Mouse (Mus musculus): ENCODE data around the gene Rgcc. TPM values are rescaled to one million over a fixed set of nuclear protein-coding genes. Genes with fewer than 3 reads are reported as not detected.
A peak's percentile ranks its signal among the peaks of the same experiment; 100 is the strongest.

Gene Rgcc
- total and polyA plus RNA-seq, 2 experiments from 2014 or later: 33.3 to 33.9 TPM

GRCm38 (mm10) chr14:79300641-79301350 is 649 bp downstream of the Rgcc start:
- Histone ChIP-seq H3K4me3 (ENCODE audit: low read depth, low read length) (peak overlapping the region; percentile 59), H3K4me2 (ENCODE audit: low read depth) (peak overlapping the region; percentile 100), H3K4me1 (ENCODE audit: insufficient read depth) (no peaks in the 10 kb centered on the region), H3K27me3 (ENCODE audit: insufficient read depth, low read length) (no peaks in the 10 kb centered on the region), H3K36me3 (ENCODE audit: insufficient read depth) (no peaks in the 10 kb centered on the region), H3K9me3 (ENCODE audit: low read length) (no peaks in the 10 kb centered on the region), H3K27ac (ENCODE audit: low read depth, low read length) (no peak overlapping the region), H3K9ac (peak overlapping the region; percentile 52)
- peak; percentile 66 for DNase-seq
- no peak for TF ChIP-seq CTCF (IDR thresholded peaks at IDR 0.05; ENCODE audit: low read depth)
- WGBS: 2% methylated on average over 52 of the region's 52 CpGs
- peak; percentile 58 for ATAC-seq

DNA sequence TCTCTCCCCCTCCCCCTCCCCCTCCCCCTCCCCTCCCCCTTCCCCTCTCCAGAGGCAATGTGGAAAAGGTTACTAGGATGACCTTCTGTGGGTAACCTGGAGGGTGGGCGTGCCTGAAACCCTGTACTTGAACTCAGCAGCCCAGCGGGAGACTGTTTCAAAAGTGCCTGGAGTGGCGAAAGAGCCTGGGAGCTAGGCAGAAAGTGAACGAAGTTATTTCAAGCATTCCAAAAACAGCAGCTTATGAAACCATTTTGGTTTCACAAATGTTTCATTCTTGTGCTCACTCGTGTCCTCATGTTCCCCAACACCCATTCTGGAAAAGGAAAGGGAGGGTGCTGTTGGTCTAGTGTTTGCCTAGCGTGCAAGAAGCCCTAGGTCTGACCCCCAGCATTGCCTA is 1.6 kb downstream of the Rgcc start:
- DNase-seq (no peak), ATAC-seq (no peak)
- Histone ChIP-seq H3K9me3 (ENCODE audit: low read length) (no peaks in the 10 kb centered on the region), H3K4me2 (ENCODE audit: low read depth) (peak overlapping the region; percentile 100), H3K4me3 (ENCODE audit: low read depth, low read length) (peak overlapping the region; percentile 59), H3K9ac (no peak overlapping the region), H3K4me1 (ENCODE audit: insufficient read depth) (no peaks in the 10 kb centered on the region), H3K27ac (ENCODE audit: low read depth, low read length) (no peak overlapping the region), H3K36me3 (ENCODE audit: insufficient read depth) (no peaks in the 10 kb centered on the region), H3K27me3 (ENCODE audit: insufficient read depth, low read length) (no peaks in the 10 kb centered on the region)
- TF ChIP-seq CTCF (IDR thresholded peaks at IDR 0.05; ENCODE audit: low read depth): no peak
- 9% methylated on average over 6 of the region's 6 CpGs for WGBS

DNA sequence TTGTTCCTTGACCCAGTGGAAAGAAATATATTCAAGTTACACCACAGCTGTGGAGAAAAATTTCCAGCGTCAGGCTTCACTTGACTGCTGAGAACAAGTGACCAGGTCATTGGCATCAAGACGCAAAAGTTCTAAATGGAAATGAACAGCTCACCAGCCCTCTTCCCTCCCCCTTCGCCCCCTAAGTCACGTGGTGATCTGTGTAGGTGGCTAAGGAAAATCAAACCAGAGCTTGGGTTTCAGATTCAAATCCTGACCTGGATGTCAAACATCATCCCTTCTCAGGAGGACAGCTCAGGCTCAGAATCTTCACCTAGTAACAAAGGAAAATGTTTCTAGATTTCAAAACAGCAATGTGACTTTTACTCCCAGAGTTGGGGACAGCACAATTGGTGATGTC is 2.2 kb downstream of the Rgcc start:
- H3K4me3 ChIP-seq (ENCODE audit: low read depth, low read length): no peak overlapping the region
- no peak overlapping the region for H3K27ac ChIP-seq (ENCODE audit: low read depth, low read length)
- DNase-seq (no peak), ATAC-seq (no peak)
- 44% methylated on average over 4 of the region's 4 CpGs for WGBS
- H3K4me2 ChIP-seq (ENCODE audit: low read depth): peak overlapping the region; percentile 0
- no peak overlapping the region for H3K9ac ChIP-seq
- no peak for TF ChIP-seq CTCF (IDR thresholded peaks at IDR 0.05; ENCODE audit: low read depth)
- H3K4me1 ChIP-seq (ENCODE audit: insufficient read depth): no peaks in the 10 kb centered on the region
- no peaks in the 10 kb centered on the region for H3K9me3 ChIP-seq (ENCODE audit: low read length)
- H3K36me3 ChIP-seq (ENCODE audit: insufficient read depth): no peaks in the 10 kb centered on the region
- H3K27me3 ChIP-seq (ENCODE audit: insufficient read depth, low read length): no peaks in the 10 kb centered on the region

DNA sequence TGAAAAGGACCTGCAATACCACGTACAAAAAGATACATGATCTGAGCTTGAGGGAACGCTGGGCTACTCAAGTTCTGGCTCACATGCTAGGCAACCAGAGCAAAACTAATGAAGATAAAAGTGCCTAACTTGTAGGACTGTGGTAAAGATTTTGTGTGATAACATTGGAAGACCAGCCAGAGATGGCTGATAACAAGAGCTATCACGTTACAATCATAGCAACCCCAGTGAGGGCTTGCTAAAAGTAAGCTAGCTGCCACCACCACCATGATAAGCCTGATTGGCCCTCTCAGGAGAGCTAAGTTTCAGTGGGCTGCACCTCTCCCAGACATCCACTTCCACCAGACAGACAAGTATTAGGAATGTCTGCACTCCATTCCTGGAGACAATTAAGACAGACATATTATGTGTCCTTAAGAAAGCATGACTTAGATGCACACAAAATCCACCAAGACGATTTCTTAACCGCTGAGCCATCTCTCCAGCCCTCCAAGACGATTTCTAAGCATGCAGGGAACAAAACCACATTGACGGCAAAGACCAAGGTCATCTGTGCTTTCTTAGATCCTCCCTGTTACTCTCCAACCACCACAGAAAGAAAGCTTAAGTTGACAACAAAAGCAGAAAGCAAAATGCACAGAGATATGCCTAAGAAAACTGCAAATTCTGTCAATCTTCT is 3.0 kb downstream of the Rgcc start:
- H3K9ac ChIP-seq: no peak overlapping the region

DNA sequence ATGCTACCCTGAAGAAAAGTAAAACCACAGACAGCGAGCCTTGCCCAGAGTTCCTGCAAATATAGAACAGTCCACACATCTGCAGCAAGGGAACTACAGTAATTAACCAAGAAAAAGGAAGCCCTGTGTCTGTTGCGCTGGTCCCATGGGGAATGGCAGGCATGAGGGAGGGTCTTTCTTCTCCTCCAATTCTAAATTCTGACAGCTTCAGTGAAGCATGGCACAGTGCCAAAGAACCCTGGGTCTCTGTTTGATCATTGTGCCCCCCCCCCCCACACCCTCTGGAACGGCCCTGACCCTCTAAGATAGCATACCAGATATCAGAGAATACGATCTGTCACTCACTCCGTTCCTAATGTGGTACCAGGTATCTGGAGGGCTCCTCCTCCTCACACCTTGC is 4.6 kb downstream of the Rgcc start:
- WGBS: 14% methylated on average over 5 of the region's 5 CpGs
- no peaks in the 10 kb centered on the region for H3K36me3 ChIP-seq (ENCODE audit: insufficient read depth)
- no peak for ATAC-seq
- H3K4me1 ChIP-seq (ENCODE audit: insufficient read depth): no peaks in the 10 kb centered on the region
- H3K4me2 ChIP-seq (ENCODE audit: low read depth): peak overlapping the region; percentile 10; the same call in 1 of the 2 replicates
- no peak overlapping the region for H3K9ac ChIP-seq
- H3K9me3 ChIP-seq (ENCODE audit: low read length): no peaks in the 10 kb centered on the region
- no peak overlapping the region for H3K27ac ChIP-seq (ENCODE audit: low read depth, low read length)
- no peak for TF ChIP-seq CTCF (IDR thresholded peaks at IDR 0.05; ENCODE audit: low read depth)
- no peak overlapping the region for H3K4me3 ChIP-seq (ENCODE audit: low read depth, low read length)
- no peaks in the 10 kb centered on the region for H3K27me3 ChIP-seq (ENCODE audit: insufficient read depth, low read length)
- no peak for DNase-seq

More for the DNA sequence above, 3.0 kb downstream of the Rgcc start:
- no peak for TF ChIP-seq CTCF (IDR thresholded peaks at IDR 0.05; ENCODE audit: low read depth)
- Histone ChIP-seq H3K27me3 (ENCODE audit: insufficient read depth, low read length) (no peaks in the 10 kb centered on the region), H3K4me2 (ENCODE audit: low read depth) (peak overlapping the region; percentile 0), H3K4me1 (ENCODE audit: insufficient read depth) (no peaks in the 10 kb centered on the region), H3K27ac (ENCODE audit: low read depth, low read length) (no peak overlapping the region), H3K9me3 (ENCODE audit: low read length) (no peaks in the 10 kb centered on the region), H3K4me3 (ENCODE audit: low read depth, low read length) (no peak overlapping the region), H3K36me3 (ENCODE audit: insufficient read depth) (no peaks in the 10 kb centered on the region)
- ATAC-seq: no peak
- no peak for DNase-seq
- WGBS: 57% methylated on average over 7 of the region's 7 CpGs

DNA sequence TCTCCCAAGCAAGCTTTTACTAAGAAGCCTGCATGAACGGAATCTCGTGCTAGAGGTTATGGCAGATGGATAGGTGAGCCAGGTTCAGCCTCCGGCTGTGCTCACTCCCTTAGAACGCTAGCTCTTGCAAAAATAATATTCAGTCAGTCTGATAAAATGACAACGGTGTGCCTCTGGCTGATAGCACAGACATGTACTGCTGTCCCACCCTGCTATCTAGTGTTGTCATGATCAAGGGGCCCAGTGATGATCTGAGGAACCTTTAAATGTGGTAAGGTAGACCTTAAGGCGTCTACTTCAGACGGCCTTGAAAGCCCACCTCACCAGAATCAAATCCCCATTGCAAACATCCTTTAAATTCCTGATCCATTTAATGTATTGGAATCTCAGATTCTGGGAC is 5.2 kb downstream of the Rgcc start:
- no peak overlapping the region for H3K4me2 ChIP-seq (ENCODE audit: low read depth)
- ATAC-seq (no peak), DNase-seq (no peak)
- 71% methylated on average over 7 of the region's 7 CpGs for whole genome bisulfite sequencing
- no peaks in the 10 kb centered on the region for H3K4me1 ChIP-seq (ENCODE audit: insufficient read depth)
- TF ChIP-seq CTCF (IDR thresholded peaks at IDR 0.05; ENCODE audit: low read depth): no peak
- no peak overlapping the region for H3K4me3 ChIP-seq (ENCODE audit: low read depth, low read length)
- H3K9ac ChIP-seq: no peak overlapping the region
- H3K9me3 ChIP-seq (ENCODE audit: low read length): no peaks in the 10 kb centered on the region
- no peaks in the 10 kb centered on the region for H3K36me3 ChIP-seq (ENCODE audit: insufficient read depth)
- no peaks in the 10 kb centered on the region for H3K27me3 ChIP-seq (ENCODE audit: insufficient read depth, low read length)
- H3K27ac ChIP-seq (ENCODE audit: low read depth, low read length): no peak overlapping the region

DNA sequence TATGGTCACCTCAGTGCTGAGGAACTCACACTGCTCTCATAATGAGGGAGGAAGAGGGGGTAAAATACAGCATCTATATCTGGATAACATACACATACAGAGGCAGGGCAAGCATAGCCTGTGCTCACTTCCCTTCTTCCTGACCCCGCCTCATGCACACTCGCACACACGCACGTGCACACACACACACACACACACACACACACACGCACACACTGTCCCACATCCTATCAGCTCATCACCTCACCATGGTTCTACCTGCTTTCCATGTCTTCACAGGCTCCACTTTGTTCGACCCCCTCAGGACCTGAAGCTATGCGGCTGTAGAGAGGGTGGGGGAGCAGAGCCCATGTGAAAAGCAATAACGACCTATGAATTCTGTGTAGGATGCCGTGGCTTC is 5.9 kb downstream of the Rgcc start:
- H3K4me3 ChIP-seq (ENCODE audit: low read depth, low read length): no peak overlapping the region
- no peaks in the 10 kb centered on the region for H3K9me3 ChIP-seq (ENCODE audit: low read length)
- ATAC-seq: no peak
- H3K4me2 ChIP-seq (ENCODE audit: low read depth): no peak overlapping the region
- H3K4me1 ChIP-seq (ENCODE audit: insufficient read depth): no peaks in the 10 kb centered on the region
- no peak for DNase-seq
- H3K27ac ChIP-seq (ENCODE audit: low read depth, low read length): no peak overlapping the region
- 79% methylated on average over 9 of the region's 9 CpGs for WGBS
- no peaks in the 10 kb centered on the region for H3K27me3 ChIP-seq (ENCODE audit: insufficient read depth, low read length)
- no peak for TF ChIP-seq CTCF (IDR thresholded peaks at IDR 0.05; ENCODE audit: low read depth)
- H3K36me3 ChIP-seq (ENCODE audit: insufficient read depth): no peaks in the 10 kb centered on the region
- H3K9ac ChIP-seq: no peak overlapping the region

Data from forebrain, postnatal 0 days (tissue).